10 mouse cellular contexts compared by ENCODE assay signal in genomic region chr3:88150999-88151364, GRCm38 (mm10). TPM values are rescaled to one million over a fixed set of nuclear protein-coding genes. Genes with fewer than 3 reads are reported as not detected.
DNase-seq lines count a peak whose midpoint lies in the region; ATAC-seq and TF ChIP-seq lines count a peak whose summit lies in the region.
"Had no signal": no experiment of that assay in that cellular context is flagged by ENCODE, and none has a peak within 500 bp of the region (broad histone marks: within the 10 kb centered on the region; RNA-seq: fewer than 3 reads in every experiment).

No protein-coding gene starts in this region.

- no peak for ATAC-seq in neural tube, embryonic 11.5 days (ENCODE audit: insufficient read depth, low FRiP score, low TSS enrichment)
- ATAC-seq in forebrain, embryonic 12.5 days (ENCODE audit: low FRiP score): no peak
- no peak for ATAC-seq in limb, embryonic 14.5 days (ENCODE audit: low FRiP score, low read depth)
- no peak for ATAC-seq in frontal cortex, adult (ENCODE audit: low TSS enrichment)
- no peak for ATAC-seq in granulocyte monocyte progenitor cell, adult 5-6 weeks (replicated peaks; ENCODE audit: poor library complexity, severe bottlenecking)

- H3K9ac ChIP-seq in neural tube, embryonic 11.5 days (ENCODE audit: low read length): no peak overlapping the region; the same call in 1 of the 2 replicates
- H3K9ac ChIP-seq in forebrain, embryonic 12.5 days: peak overlapping the region; percentile 30; the same call in 1 of the 2 replicates
- no peak overlapping the region for H3K9ac ChIP-seq in limb, embryonic 14.5 days (ENCODE audit: low read depth, low read length, severe bottlenecking)

- no peak overlapping the region for H3K4me3 ChIP-seq in neural tube, embryonic 11.5 days (ENCODE audit: low read depth, low read length)
- H3K4me3 ChIP-seq in forebrain, embryonic 12.5 days (replicated peaks): 0 out of 2 replicates have a peak overlapping the region, but pooled peaks have one; percentile 9
- no peak overlapping the region for H3K4me3 ChIP-seq in limb, embryonic 14.5 days (replicated peaks; ENCODE audit: low read length)

- H3K9me3 ChIP-seq in neural tube, embryonic 11.5 days (ENCODE audit: control insufficient read depth, low read length): no peaks in the 10 kb centered on the region
- no peaks in the 10 kb centered on the region for H3K9me3 ChIP-seq in forebrain, embryonic 12.5 days
- no peaks in the 10 kb centered on the region for H3K9me3 ChIP-seq in limb, embryonic 14.5 days (ENCODE audit: control insufficient read depth, low read length)

- no peak for TF ChIP-seq POLR2A in limb, embryonic 14.5 days (IDR thresholded peaks at IDR 0.05; ENCODE audit: borderline replicate concordance, extremely low read depth, insufficient read depth, insufficient read length)

- no peak for DNase-seq in neural tube, embryonic 11.5 days (ENCODE audit: low spot score)
- DNase-seq in neural tube, embryonic 10.5 days (ENCODE audit: extremely low spot score, low spot score): no peak
- DNase-seq in limb, embryonic 14.5 days (ENCODE audit: low spot score): no peak
- peak; percentile 51 for DNase-seq in splenic B cell, adult 2 months (ENCODE audit: low read depth, low spot score)
- no peak for DNase-seq in cerebellum, adult 11 months
- DNase-seq: adrenal gland, postnatal 10 days; kidney, adult 11 months had no signal

- no peaks in the 10 kb centered on the region for H3K27me3 ChIP-seq in neural tube, embryonic 11.5 days (ENCODE audit: control insufficient read depth, insufficient read depth, low read length)
- no peaks in the 10 kb centered on the region for H3K27me3 ChIP-seq in forebrain, embryonic 12.5 days
- no peaks in the 10 kb centered on the region for H3K27me3 ChIP-seq in limb, embryonic 14.5 days (ENCODE audit: control insufficient read depth, insufficient read depth, low read length)
- no peaks in the 10 kb centered on the region for H3K27me3 ChIP-seq in splenic B cell, adult 2 months (ENCODE audit: control insufficient read depth, insufficient read depth, low read length, poor library complexity, severe bottlenecking)

- H3K27ac ChIP-seq in neural tube, embryonic 11.5 days (ENCODE audit: low read depth, low read length): peak overlapping the region; percentile 31; the same call in 1 of the 2 replicates
- H3K27ac ChIP-seq in forebrain, embryonic 12.5 days: peak overlapping the region; percentile 94
- 0 out of 2 replicates have a peak overlapping the region, but pooled peaks have one; percentile 38 for H3K27ac ChIP-seq in limb, embryonic 14.5 days (replicated peaks; ENCODE audit: low read depth, low read length)

- WGBS in neural tube, embryonic 11.5 days: 62% methylated on average over 3 of the region's 3 CpGs
- 51% methylated on average over 3 of the region's 3 CpGs for WGBS in forebrain, embryonic 12.5 days
- WGBS in limb, embryonic 14.5 days: 63% methylated on average over 3 of the region's 3 CpGs

- no peak overlapping the region for H3K4me2 ChIP-seq in neural tube, embryonic 11.5 days (ENCODE audit: low read depth)
- H3K4me2 ChIP-seq in forebrain, embryonic 12.5 days: peak overlapping the region; percentile 41
- no peak overlapping the region for H3K4me2 ChIP-seq in limb, embryonic 14.5 days (replicated peaks; ENCODE audit: low read depth, low read length, severe bottlenecking)

- peaks cover 45% of the 10 kb centered on the region for H3K4me1 ChIP-seq in neural tube, embryonic 11.5 days (ENCODE audit: control insufficient read depth, insufficient read depth, low read length)
- H3K4me1 ChIP-seq in forebrain, embryonic 12.5 days: peaks cover 72% of the 10 kb centered on the region
- peaks cover 48% of the 10 kb centered on the region for H3K4me1 ChIP-seq in limb, embryonic 14.5 days (ENCODE audit: control insufficient read depth, insufficient read depth, low read length)

- no peaks in the 10 kb centered on the region for H3K36me3 ChIP-seq in neural tube, embryonic 11.5 days (ENCODE audit: control insufficient read depth, insufficient read depth, low read length)
- H3K36me3 ChIP-seq in forebrain, embryonic 12.5 days (replicated peaks): peaks cover 1% of the 10 kb centered on the region; the same call in 1 of the 2 replicates
- peaks cover 9% of the 10 kb centered on the region for H3K36me3 ChIP-seq in limb, embryonic 14.5 days (ENCODE audit: control insufficient read depth, insufficient read depth, low read length)
- no peaks in the 10 kb centered on the region; the same call in 1 of the 2 replicates for H3K36me3 ChIP-seq in splenic B cell, adult 2 months (ENCODE audit: control insufficient read depth, insufficient read depth, low read length, poor library complexity, severe bottlenecking)

RNA-seq across cellular contexts. Expression of gene Mef2d, which starts 8.8 kb away (rescaled TPM):
- 16.6 and 18.1 TPM in 2 replicates for polyA plus RNA-seq in neural tube, embryonic 11.5 days (2014; fragmentation: Nextera tagmentation; extraction: Ambion mirVana)
- 17.7 and 20.3 TPM in 2 replicates for polyA plus RNA-seq in forebrain, embryonic 12.5 days (2016; fragmentation: Nextera tagmentation; extraction: Ambion mirVana)
- polyA plus RNA-seq in limb, embryonic 14.5 days (2012; rRNA removed): 58.7 and 79.0 TPM in 2 replicates
- 27.4 and 29.6 TPM in 2 replicates for polyA plus RNA-seq in limb, embryonic 14.5 days (2014; fragmentation: Nextera tagmentation; extraction: Ambion mirVana)
- 119 and 132 TPM in 2 replicates for total RNA-seq in granulocyte monocyte progenitor cell, adult 5-6 weeks (2014; fragmentation: Nextera tagmentation)
- total RNA-seq in granulocyte monocyte progenitor cell, adult 5-6 weeks (2017): 42.4 and 52.4 TPM in 2 replicates

Comparison
In these comparisons a context has a peak if more than half of its experiments do, and no peak if none do; other contexts are left out.
1. H3K27ac ChIP-seq: peak in every context shown above with its lines; median percentile 94 in forebrain, embryonic 12.5 days; 38 in limb, embryonic 14.5 days; 31 in neural tube, embryonic 11.5 days.